Mouse (Mus musculus): ENCODE measurements at regions not wholly inside any gene's neighbourhood (a gene's known extent, or its start where the extent isn't known, plus 50 kb on each side); places are given as distances from the start of the nearest gene placed in this dataset.

GRCm38 (mm10) chr8:35201416-35201815 is 564.2 kb upstream of the Gm19410 start:
- Histone ChIP-seq H3K27me3 (ENCODE audit: control insufficient read depth in 1 of 2, insufficient read depth in 2 of 2, low read length in 2 of 2) (no peaks in the 10 kb centered on the region), H3K27ac (ENCODE audit: control insufficient read depth, low read depth, low read length) (no peak overlapping the region), H3K36me3 (ENCODE audit: control insufficient read depth in 1 of 2, insufficient read depth in 2 of 2, low read length in 2 of 2) (no peaks in the 10 kb centered on the region), H3K9me3 (replicated peaks; ENCODE audit: insufficient read depth, low read length) (no peaks in the 10 kb centered on the region), H3K79me2 (ENCODE audit: control insufficient read depth, insufficient read depth, low read length, poor library complexity) (no peaks in the 10 kb centered on the region), H3K4me1 (ENCODE audit: control insufficient read depth in 1 of 2, insufficient read depth in 2 of 2, low read length in 2 of 2) (no peaks in the 10 kb centered on the region), H3K9ac (ENCODE audit: control insufficient read depth, low read depth, low read length, poor library complexity, severe bottlenecking) (no peak overlapping the region), H3K4me3 (ENCODE audit: control insufficient read depth in 1 of 2, insufficient read depth in 1 of 2, low read depth in 2 of 2, low read length in 2 of 2) (no peak overlapping the region)
- DNase-seq (ENCODE audit: low read depth, low spot score): no peak
- TF ChIP-seq MYB (IDR thresholded peaks at IDR 0.05; ENCODE audit: low read depth, low read length) (no peak), ZKSCAN1 (IDR thresholded peaks at IDR 0.05; ENCODE audit: low read depth, low read length) (no peak), JUND (IDR thresholded peaks at IDR 0.05; ENCODE audit: low read depth, low read length) (no peak), MYC (IDR thresholded peaks at IDR 0.05; ENCODE audit: low read depth, low read length) (no peak), ZMIZ1 (IDR thresholded peaks at IDR 0.05; ENCODE audit: low read depth, low read length) (no peak)

- Histone ChIP-seq H3K4me1 (ENCODE audit: control insufficient read depth in 1 of 2, insufficient read depth in 2 of 2, low read length in 2 of 2) (no peaks in the 10 kb centered on the region), H3K27me3 (ENCODE audit: control insufficient read depth in 1 of 2, insufficient read depth in 2 of 2, low read length in 2 of 2) (no peaks in the 10 kb centered on the region), H3K79me2 (ENCODE audit: control insufficient read depth, insufficient read depth, low read length, poor library complexity) (no peaks in the 10 kb centered on the region), H3K36me3 (ENCODE audit: control insufficient read depth in 1 of 2, insufficient read depth in 2 of 2, low read length in 2 of 2) (no peaks in the 10 kb centered on the region), H3K9me3 (replicated peaks; ENCODE audit: insufficient read depth, low read length) (no peaks in the 10 kb centered on the region), H3K27ac (ENCODE audit: control insufficient read depth, low read depth, low read length) (no peak overlapping the region), H3K9ac (ENCODE audit: control insufficient read depth, low read depth, low read length, poor library complexity, severe bottlenecking) (no peak overlapping the region), H3K4me3 (ENCODE audit: control insufficient read depth in 1 of 2, insufficient read depth in 1 of 2, low read depth in 2 of 2, low read length in 2 of 2) (no peak overlapping the region)
- TF ChIP-seq BHLHE40 (IDR thresholded peaks at IDR 0.05; ENCODE audit: borderline replicate concordance, low read depth, low read length) (no peak), JUND (IDR thresholded peaks at IDR 0.05; ENCODE audit: low read depth, low read length) (no peak), MAZ (IDR thresholded peaks at IDR 0.05; ENCODE audit: low read depth, low read length) (no peak), RCOR1 (IDR thresholded peaks at IDR 0.05; ENCODE audit: low read depth, low read length) (no peak), MEF2A (IDR thresholded peaks at IDR 0.05; ENCODE audit: extremely low read depth, insufficient replicate concordance, low read depth, low read length, poor library complexity, severe bottlenecking) (no peak), SIN3A (IDR thresholded peaks at IDR 0.05; ENCODE audit: low read length) (no peak), GATA1 (IDR thresholded peaks at IDR 0.05; ENCODE audit: low read depth, low read length) (no peak), HCFC1 (IDR thresholded peaks at IDR 0.05; ENCODE audit: low read depth, low read length) (no peak), SMC3 (IDR thresholded peaks at IDR 0.05; ENCODE audit: low read depth, low read length) (no peak), ZC3H11A (IDR thresholded peaks at IDR 0.05; ENCODE audit: low read depth, low read length) (no peak), CHD1 (IDR thresholded peaks at IDR 0.05; ENCODE audit: low read depth, low read length) (no peak), POLR2AphosphoS2 (IDR thresholded peaks at IDR 0.05; ENCODE audit: low read length) (no peak), MYC (IDR thresholded peaks at IDR 0.05; ENCODE audit: low read depth, low read length) (no peak), KAT2A (conservative IDR thresholded peaks at IDR 0.05; ENCODE audit: low read depth, low read length) (no peak), NRF1 (IDR thresholded peaks at IDR 0.05; ENCODE audit: insufficient read depth, low read depth, low read length, poor library complexity, severe bottlenecking) (no peak), USF1 (IDR thresholded peaks at IDR 0.05; ENCODE audit: low read depth, low read length) (no peak), ZNF384 (IDR thresholded peaks at IDR 0.05; ENCODE audit: low read depth, low read length) (no peak), MXI1 (IDR thresholded peaks at IDR 0.05; ENCODE audit: low read depth, low read length) (no peak), USF2 (IDR thresholded peaks at IDR 0.05; ENCODE audit: borderline replicate concordance in 1 of 2, insufficient read depth in 1 of 2, low read depth in 1 of 2, low read length in 2 of 2) (no peak)
- no peak for DNase-seq (ENCODE audit: low read depth, low spot score)
These were observed 560.6 kb upstream of the Gm19410 start for GRCm38 (mm10) chr8:35204971-35205370.
